35 mouse cellular contexts compared by ENCODE assay signal in genomic region chr17:33584061-33584460, GRCm38 (mm10). TPM values are rescaled to one million over a fixed set of nuclear protein-coding genes. Genes with fewer than 3 reads are reported as not detected.
"Had no signal": no experiment of that assay in that cellular context is flagged by ENCODE, and none has a peak within 500 bp of the region (broad histone marks: within the 10 kb centered on the region; RNA-seq: fewer than 3 reads in every experiment).

No protein-coding gene starts in this region.

- H3K27ac ChIP-seq: limb, embryonic 10.5 days; limb, embryonic 12.5 days; limb, embryonic 13.5 days; limb, embryonic 15.5 days; liver, embryonic 12.5 days; liver, embryonic 13.5 days; liver, embryonic 14.5 days; liver, embryonic 15.5 days; lung, embryonic 15.5 days; macrophage; midbrain, embryonic 10.5 days; midbrain, embryonic 12.5 days; midbrain, embryonic 13.5 days; midbrain, embryonic 15.5 days; neural tube, embryonic 12.5 days had no signal

- H3K36me3 ChIP-seq: limb, embryonic 10.5 days; limb, embryonic 12.5 days; limb, embryonic 13.5 days; limb, embryonic 15.5 days; liver, embryonic 12.5 days; liver, embryonic 13.5 days; liver, embryonic 15.5 days; lung, embryonic 15.5 days; midbrain, embryonic 10.5 days; midbrain, embryonic 12.5 days; midbrain, embryonic 13.5 days; midbrain, embryonic 15.5 days; neural tube, embryonic 12.5 days had no signal

- H3K4me3 ChIP-seq: limb, embryonic 10.5 days; limb, embryonic 12.5 days; limb, embryonic 13.5 days; limb, embryonic 15.5 days; liver, embryonic 12.5 days; liver, embryonic 13.5 days; liver, embryonic 15.5 days; lung, embryonic 15.5 days; megakaryocyte, embryonic 14.5 days; midbrain, embryonic 10.5 days; midbrain, embryonic 12.5 days; midbrain, embryonic 13.5 days; midbrain, embryonic 15.5 days; myocyte; neural tube, embryonic 12.5 days had no signal

- H3K9ac ChIP-seq: limb, embryonic 12.5 days; limb, embryonic 13.5 days; limb, embryonic 15.5 days; liver, embryonic 12.5 days; liver, embryonic 13.5 days; liver, embryonic 14.5 days; liver, embryonic 15.5 days; liver, postnatal 0 days; lung, embryonic 14.5 days; lung, embryonic 15.5 days; midbrain, embryonic 12.5 days; midbrain, embryonic 13.5 days; midbrain, embryonic 15.5 days; neural tube, embryonic 12.5 days had no signal

- H3K4me1 ChIP-seq: limb, embryonic 10.5 days; limb, embryonic 12.5 days; limb, embryonic 13.5 days; limb, embryonic 15.5 days; liver, embryonic 12.5 days; liver, embryonic 13.5 days; liver, embryonic 15.5 days; lung, embryonic 15.5 days; megakaryocyte, embryonic 14.5 days; midbrain, embryonic 10.5 days; midbrain, embryonic 12.5 days; midbrain, embryonic 13.5 days; midbrain, embryonic 15.5 days; neural tube, embryonic 12.5 days had no signal

- H3K9me3 ChIP-seq: limb, embryonic 10.5 days; limb, embryonic 12.5 days; limb, embryonic 13.5 days; limb, embryonic 15.5 days; liver, embryonic 12.5 days; liver, embryonic 13.5 days; liver, embryonic 15.5 days; lung, embryonic 15.5 days; megakaryocyte, embryonic 14.5 days; midbrain, embryonic 10.5 days; midbrain, embryonic 12.5 days; midbrain, embryonic 13.5 days; midbrain, embryonic 15.5 days; neural tube, embryonic 12.5 days had no signal

- ATAC-seq: liver, embryonic 12.5 days; liver, postnatal 0 days; lung, postnatal 0 days; midbrain, embryonic 13.5 days; midbrain, embryonic 15.5 days; midbrain, embryonic 16.5 days had no signal

- H3K27me3 ChIP-seq: limb, embryonic 12.5 days; limb, embryonic 13.5 days; limb, embryonic 15.5 days; liver, embryonic 12.5 days; liver, embryonic 13.5 days; liver, embryonic 15.5 days; lung, embryonic 15.5 days; midbrain, embryonic 12.5 days; midbrain, embryonic 13.5 days; midbrain, embryonic 15.5 days; neural tube, embryonic 12.5 days had no signal

- DNase-seq: left cerebral cortex, postnatal 4 days; liver; liver, embryonic 13.5 days; liver, postnatal 0 days; lung, adult 18-20 months; lung, adult 2 months; lung, embryonic 14.5 days; lung, postnatal 10 days; lung, postnatal 14 days; lung, postnatal 36 days; lung, postnatal 4 days had no signal

- H3K4me2 ChIP-seq: limb, embryonic 12.5 days; limb, embryonic 13.5 days; limb, embryonic 15.5 days; liver, embryonic 11.5 days; liver, embryonic 12.5 days; liver, embryonic 13.5 days; liver, embryonic 15.5 days; lung, embryonic 14.5 days; lung, embryonic 15.5 days; midbrain, embryonic 11.5 days; midbrain, embryonic 12.5 days; midbrain, embryonic 13.5 days; midbrain, embryonic 15.5 days; neural tube, embryonic 12.5 days had no signal

RNA-seq across cellular contexts. Expression of gene Myo1f, which starts 28.6 kb away (rescaled TPM):
- polyA plus RNA-seq: myocyte had no signal

RNA-seq across cellular contexts. Expression of gene Pram1, which starts 53.8 kb away (rescaled TPM):
- total RNA-seq: left cerebral cortex, postnatal 25 days; liver, adult 2 months; megakaryocyte-erythroid progenitor cell, adult 5-6 weeks; midbrain, postnatal 0 days had no signal
- polyA plus RNA-seq: lung, adult 2 months; midbrain, embryonic 16.5 days had no signal
